Mouse (Mus musculus) embryo, embryonic 9.5 days (tissue): ENCODE measurements around the gene Tmem221.

Source experiments
- DNase-seq: peaks from one replicate; pipeline ENCODE4 v3.0.0-alpha.2; 2017; ENCODE audit errors: extremely low spot score

Gene Tmem221

GRCm38 (mm10) chr8:71558071-71558957 lies at the start of gene Tmem221:
TSS of gene Tmem221 (minus strand) at chr8:71558871.
- DNase-seq: no peak

GRCm38 (mm10) chr8:71604021-71604420 lies 45.4 kb upstream of the Tmem221 start:
- DNase-seq: no peak

GRCm38 (mm10) chr8:71602666-71603334 lies 44.1 kb upstream of the Tmem221 start:
- peak; percentile 80 for DNase-seq

GRCm38 (mm10) chr8:71601939-71602665 lies 43.4 kb upstream of the Tmem221 start:
- peak; percentile 42 for DNase-seq

GRCm38 (mm10) chr8:71598841-71599240 lies 40.2 kb upstream of the Tmem221 start:
- no peak for DNase-seq

GRCm38 (mm10) chr8:71598375-71598774 lies 39.7 kb upstream of the Tmem221 start:
- DNase-seq: no peak

GRCm38 (mm10) chr8:71597451-71597850 lies 38.8 kb upstream of the Tmem221 start, which contains the start of gene Fam129c:
TSS of gene Fam129c (plus strand) at chr8:71597648.
- no peak for DNase-seq

- no peak for DNase-seq
Observed at GRCm38 (mm10) chr8:71596798-71597197, 38.1 kb upstream of the Tmem221 start.

GRCm38 (mm10) chr8:71596384-71596783 lies 37.7 kb upstream of the Tmem221 start:
- DNase-seq: no peak

- peak; percentile 84 for DNase-seq
Observed at GRCm38 (mm10) chr8:71595862-71596261, 37.2 kb upstream of the Tmem221 start.

- no peak for DNase-seq
Observed at GRCm38 (mm10) chr8:71594324-71594722, 35.7 kb upstream of the Tmem221 start.

- no peak for DNase-seq
Observed at GRCm38 (mm10) chr8:71593556-71594323, 35.1 kb upstream of the Tmem221 start.

- DNase-seq: no peak
Observed at GRCm38 (mm10) chr8:71592374-71593170, 33.9 kb upstream of the Tmem221 start.

GRCm38 (mm10) chr8:71591471-71592373 lies 33.1 kb upstream of the Tmem221 start, which contains the start of gene Pgls:
TSS of gene Pgls (plus strand) at chr8:71592176.
- DNase-seq: peak; percentile 94

- DNase-seq: no peak
Observed at GRCm38 (mm10) chr8:71591017-71591416, 32.3 kb upstream of the Tmem221 start.

- no peak for DNase-seq
Observed at GRCm38 (mm10) chr8:71588762-71589161, 30.1 kb upstream of the Tmem221 start.

GRCm38 (mm10) chr8:71586891-71587290 lies 28.2 kb upstream of the Tmem221 start:
- peak; percentile 29 for DNase-seq

GRCm38 (mm10) chr8:71580201-71580600 lies 21.5 kb upstream of the Tmem221 start:
- no peak for DNase-seq

GRCm38 (mm10) chr8:71579476-71579875 lies 20.8 kb upstream of the Tmem221 start:
- DNase-seq: no peak
